Mouse (Mus musculus) liver, adult 2 months (tissue): ENCODE measurements around the gene Camkmt.

ENCODE experiments used
- CTCF ChIP-seq: fragments of 200-500 bp; IDR thresholded peaks from 2 replicates; pipeline ENCODE4 v1.5.1; 2011; ENCODE audit warnings: low read depth, low read length, control low read depth
- POLR2A ChIP-seq: fragments of 200-500 bp; IDR thresholded peaks from 2 replicates; pipeline ENCODE4 v1.6.1; 2011; ENCODE audit warnings: low read length, control low read depth; ENCODE audit not compliant: insufficient read depth; ENCODE audit errors: extremely low read depth

DNA sequence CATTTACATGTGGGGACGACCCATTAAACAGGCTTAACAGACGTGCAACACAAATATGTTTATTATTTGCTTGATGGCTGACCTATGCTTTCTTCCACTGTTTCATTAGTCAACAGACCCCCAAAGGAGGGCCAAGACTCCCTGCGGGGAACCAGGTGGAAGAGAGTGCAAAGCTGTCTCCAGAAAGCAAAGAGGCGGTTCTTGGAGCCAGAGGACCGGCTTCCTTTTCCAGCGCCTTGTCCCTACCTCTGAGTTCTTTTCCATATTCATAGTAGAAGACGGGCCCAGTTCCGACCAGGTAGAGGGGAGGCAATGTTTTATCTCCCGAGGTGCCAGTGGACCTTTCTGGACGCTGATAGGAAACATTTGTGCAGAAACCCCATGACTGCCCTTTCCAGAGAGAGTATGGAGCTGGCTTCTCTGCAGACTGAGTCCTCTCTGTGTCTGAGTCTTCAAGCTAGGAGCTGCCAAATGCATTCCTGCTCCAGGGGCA is 399.2 kb downstream of the Camkmt start:
- TF ChIP-seq POLR2A (no peak), CTCF (no peak)
